Mouse (Mus musculus) colon, adult 2 months (tissue): Measurements from ENCODE around the gene Limd1. TPM values are rescaled to one million over a fixed set of nuclear protein-coding genes. Genes with fewer than 3 reads are reported as not detected.

ENCODE experiments used
- polyA plus RNA-seq: library from polyadenylated mRNA; depleted of rRNA; stranded (reverse); fragments of >200 nt; gene quantifications from 2 replicates; pipeline ENCODE4 v1.2.3, GENCODE M21; 2012; rRNA removed

The Limd1 gene
- polyA plus RNA-seq, result 41.3 and 42.5 TPM in 2 replicates

DNA sequence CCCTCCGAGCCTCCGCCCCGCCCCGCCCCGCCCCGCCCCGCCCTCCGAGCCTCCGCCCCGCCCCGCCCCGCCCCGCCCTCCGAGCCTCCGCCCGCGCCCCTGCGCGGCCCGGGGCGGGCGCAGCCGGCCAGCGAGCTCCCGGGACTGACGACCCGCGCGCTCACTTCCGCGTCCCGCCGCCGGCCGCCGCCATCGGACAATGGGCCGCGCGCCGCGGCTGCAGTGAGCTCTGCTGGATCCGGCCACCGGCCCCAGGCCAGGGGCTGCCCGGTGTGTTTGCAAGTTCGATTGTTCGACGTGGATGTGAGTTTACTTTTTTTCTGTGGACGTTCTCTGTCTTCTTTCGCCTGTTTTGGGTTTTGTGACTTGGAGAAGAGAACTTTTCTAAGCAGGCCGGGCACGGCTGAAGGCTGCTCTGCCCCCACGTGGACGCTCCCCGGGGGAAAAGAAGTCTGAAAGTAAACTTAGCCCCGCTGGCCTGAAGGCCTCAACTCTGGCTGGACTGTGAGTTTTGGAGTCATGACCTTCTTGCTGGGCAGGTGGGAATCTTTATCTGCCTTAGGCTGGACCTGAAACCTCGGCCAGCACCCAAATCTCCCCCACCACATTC lies at the start of gene Limd1:
Gene Limd1, plus strand, starts transcription at position 121 of the 610 bp plus-strand sequence.

DNA sequence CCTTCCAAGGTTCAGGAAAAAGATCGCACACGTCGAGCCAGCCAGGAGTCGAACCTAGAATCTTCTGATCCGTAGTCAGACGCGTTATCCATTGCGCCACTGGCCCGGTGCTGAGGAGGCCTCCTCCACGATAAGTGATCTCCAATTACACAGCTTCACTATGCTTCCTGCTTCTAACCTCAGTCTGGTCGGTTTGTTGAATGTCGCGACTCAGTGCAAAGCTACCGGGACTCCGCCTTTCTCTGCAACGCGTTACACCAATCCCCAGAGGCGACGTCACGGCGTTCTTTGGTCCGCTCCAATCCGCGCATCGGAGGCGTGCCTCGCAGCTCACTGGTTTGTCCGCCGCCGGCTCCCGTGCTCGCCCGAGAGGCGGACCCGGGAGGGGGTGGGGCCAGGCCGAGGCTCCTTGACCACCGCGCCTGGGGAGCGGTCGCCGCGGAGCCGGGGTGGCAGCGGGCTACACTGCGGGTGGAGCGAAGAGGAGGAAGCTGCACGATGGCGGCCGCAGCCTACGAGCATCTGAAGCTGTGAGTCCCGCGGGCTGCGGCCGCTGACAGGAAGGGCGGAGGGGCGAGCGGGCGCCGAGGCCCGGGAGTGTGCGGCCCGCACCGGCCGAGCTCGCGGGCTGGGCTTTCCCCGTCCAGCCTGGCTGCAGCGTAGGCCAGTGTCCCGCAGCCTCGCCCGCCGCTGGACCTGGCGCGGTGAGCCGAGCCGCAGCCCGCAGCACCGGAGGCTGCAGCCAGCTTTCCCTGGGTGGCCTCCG lies 51.1 kb downstream of the Limd1 start, which contains the start of gene Sacm1l:
Gene Sacm1l, plus strand, starts transcription at position 368 of the 766 bp plus-strand sequence.

Other genes with a start within 250 kb of the Limd1 start
- gene Tmem158, start 217.9 kb upstream of the Limd1 start, polyA plus RNA-seq, result 49.6 and 53.5 TPM in 2 replicates
- gene Lars2, start 111.8 kb upstream of the Limd1 start, polyA plus RNA-seq, result 90.0 and 255 TPM in 2 replicates
- 3.8 and 4.2 TPM in 2 replicates for gene Sacm1l, start 51.1 kb downstream of the Limd1 start, polyA plus RNA-seq
- gene Slc6a20b, start 153.9 kb downstream of the Limd1 start, polyA plus RNA-seq, result 0.06 TPM in 2 replicates
- gene Ccr9, start 199.7 kb downstream of the Limd1 start, polyA plus RNA-seq, result 0.31 and 0.64 TPM in 2 replicates
- 4.0 and 5.8 TPM in 2 replicates for gene Slc6a20a, start 200.2 kb downstream of the Limd1 start, polyA plus RNA-seq
- 0.87 and 1.1 TPM in 2 replicates for gene Lztfl1, start 239.0 kb downstream of the Limd1 start, polyA plus RNA-seq